Mouse (Mus musculus): ENCODE measurements at regions not wholly inside any gene's neighbourhood (a gene's known extent, or its start where the extent isn't known, plus 50 kb on each side); places are given as distances from the start of the nearest gene placed in this dataset.
A peak's percentile ranks its signal among the peaks of the same experiment; 100 is the strongest.
"Not testable (repeated sequence)": the region's sequence is repeated elsewhere in the genome, so short reads cannot be mapped to it uniquely, and the experiment has no call there.

GRCm38 (mm10) chr5:96898120-96898672 is 99.3 kb upstream of the Bmp2k start:
- DNase-seq, result no peak

- DNase-seq, result no peak
These were observed 98.8 kb upstream of the Bmp2k start for GRCm38 (mm10) chr5:96898695-96899094.

- DNase-seq, result no peak
These were observed 91.8 kb upstream of the Bmp2k start for GRCm38 (mm10) chr5:96905572-96906271.

- DNase-seq, result not testable (repeated sequence)
These were observed 89.1 kb upstream of the Bmp2k start for GRCm38 (mm10) chr5:96908371-96908770.

GRCm38 (mm10) chr5:96909218-96909617 is 88.3 kb upstream of the Bmp2k start:
- DNase-seq, result no peak

- peak; percentile 43 for DNase-seq
These were observed 85.8 kb upstream of the Bmp2k start for GRCm38 (mm10) chr5:96911550-96912253.

- DNase-seq, result no peak
These were observed 85.2 kb upstream of the Bmp2k start for GRCm38 (mm10) chr5:96912254-96912635.

GRCm38 (mm10) chr5:96912781-96913180 is 84.7 kb upstream of the Bmp2k start:
- no peak for DNase-seq

GRCm38 (mm10) chr5:96913711-96914110 is 83.8 kb upstream of the Bmp2k start:
- no peak for DNase-seq

GRCm38 (mm10) chr5:96914696-96915404 is 82.6 kb upstream of the Bmp2k start:
- DNase-seq, result no peak

GRCm38 (mm10) chr5:96916897-96917296 is 80.6 kb upstream of the Bmp2k start:
- no peak for DNase-seq

- DNase-seq, result no peak
These were observed 79.8 kb upstream of the Bmp2k start for GRCm38 (mm10) chr5:96917596-96918258.

- no peak for DNase-seq
These were observed 78.3 kb upstream of the Bmp2k start for GRCm38 (mm10) chr5:96919149-96919548.

GRCm38 (mm10) chr5:96921037-96921436 is 76.5 kb upstream of the Bmp2k start:
- no peak for DNase-seq

GRCm38 (mm10) chr5:96921511-96921910 is 76.0 kb upstream of the Bmp2k start:
- DNase-seq, result no peak

- DNase-seq, result peak; percentile 29
These were observed 75.3 kb upstream of the Bmp2k start for GRCm38 (mm10) chr5:96921973-96922715.

GRCm38 (mm10) chr5:96922716-96923076 is 74.8 kb upstream of the Bmp2k start:
- DNase-seq, result no peak

- DNase-seq, result no peak
These were observed 74.0 kb upstream of the Bmp2k start for GRCm38 (mm10) chr5:96923526-96923925.

GRCm38 (mm10) chr5:96924736-96925429 is 72.6 kb upstream of the Bmp2k start:
- DNase-seq, result no peak

- no peak for DNase-seq
These were observed 71.5 kb upstream of the Bmp2k start for GRCm38 (mm10) chr5:96925943-96926342.

- DNase-seq, result no peak
These were observed 66.4 kb upstream of the Bmp2k start for GRCm38 (mm10) chr5:96931091-96931490.

Measured in adrenal gland, adult 8-10 months (tissue).